Mouse (Mus musculus): ENCODE measurements around the gene Map1s.

GRCm38 (mm10) chr8:70912955-70913354 is 7.2 kb downstream of the Map1s start:
- no peak for TF ChIP-seq POLR2A (IDR thresholded peaks at IDR 0.05; ENCODE audit: extremely low read depth, insufficient read depth, low read length)
- no peak for TF ChIP-seq CTCF (IDR thresholded peaks at IDR 0.05; ENCODE audit: extremely low read depth, insufficient read depth, low read length)

All from cortical plate, adult 2 months (tissue).